In genomic region chr11:109360102-109360501, GRCm38 (mm10) we compare ENCODE assay signal across 18 mouse cellular contexts. TPM values are rescaled to one million over a fixed set of nuclear protein-coding genes. Genes with fewer than 3 reads are reported as not detected.
DNase-seq lines count a peak whose midpoint lies in the region; ATAC-seq and TF ChIP-seq lines count a peak whose summit lies in the region.
"Had no signal": no experiment of that assay in that cellular context is flagged by ENCODE, and none has a peak within 500 bp of the region (broad histone marks: within the 10 kb centered on the region; RNA-seq: fewer than 3 reads in every experiment).

No protein-coding gene starts in this region.

- no peak for TF ChIP-seq CTCF in stomach, postnatal 0 days (IDR thresholded peaks at IDR 0.05; ENCODE audit: low read depth)

- no peaks in the 10 kb centered on the region for H3K27me3 ChIP-seq in midbrain, embryonic 15.5 days (replicated peaks)
- no peaks in the 10 kb centered on the region; the same call in 1 of the 2 replicates for H3K27me3 ChIP-seq in midbrain, embryonic 11.5 days (ENCODE audit: control insufficient read depth, insufficient read depth, low read length)
- no peaks in the 10 kb centered on the region for H3K27me3 ChIP-seq in embryonic facial prominence, embryonic 15.5 days
- no peaks in the 10 kb centered on the region for H3K27me3 ChIP-seq in stomach, postnatal 0 days (ENCODE audit: control insufficient read depth, insufficient read depth, low read length)
- H3K27me3 ChIP-seq: embryonic facial prominence, embryonic 12.5 days; lung, embryonic 15.5 days; neural tube, embryonic 12.5 days had no signal

- H3K9ac ChIP-seq in midbrain, embryonic 15.5 days, result no peak overlapping the region
- H3K9ac ChIP-seq in midbrain, embryonic 11.5 days (ENCODE audit: low read length), result no peak overlapping the region
- H3K9ac ChIP-seq in embryonic facial prominence, embryonic 15.5 days, result no peak overlapping the region
- H3K9ac ChIP-seq in stomach, postnatal 0 days (ENCODE audit: low read length), result no peak overlapping the region
- H3K9ac ChIP-seq: embryonic facial prominence, embryonic 12.5 days; lung, embryonic 15.5 days; neural tube, embryonic 12.5 days had no signal

- H3K4me1 ChIP-seq in midbrain, embryonic 15.5 days, result peaks cover 39% of the 10 kb centered on the region
- H3K4me1 ChIP-seq in midbrain, embryonic 11.5 days (ENCODE audit: control insufficient read depth, insufficient read depth, low read length), result peaks cover 24% of the 10 kb centered on the region
- H3K4me1 ChIP-seq in embryonic facial prominence, embryonic 15.5 days, result peaks cover 45% of the 10 kb centered on the region
- H3K4me1 ChIP-seq in stomach, postnatal 0 days (replicated peaks; ENCODE audit: control insufficient read depth, insufficient read depth), result peaks cover 24% of the 10 kb centered on the region

- intact Hi-C loops in heart, postnatal 25 days (cut with DNase I), result no loop called here

- no peaks in the 10 kb centered on the region for H3K36me3 ChIP-seq in midbrain, embryonic 15.5 days (replicated peaks)
- no peaks in the 10 kb centered on the region for H3K36me3 ChIP-seq in midbrain, embryonic 11.5 days (ENCODE audit: control insufficient read depth, insufficient read depth, low read length)
- no peaks in the 10 kb centered on the region for H3K36me3 ChIP-seq in embryonic facial prominence, embryonic 15.5 days
- no peaks in the 10 kb centered on the region for H3K36me3 ChIP-seq in stomach, postnatal 0 days (ENCODE audit: control insufficient read depth, insufficient read depth, low read length)
- H3K36me3 ChIP-seq: embryonic facial prominence, embryonic 12.5 days; lung, embryonic 15.5 days; neural tube, embryonic 12.5 days had no signal

- H3K4me3 ChIP-seq in midbrain, embryonic 15.5 days, result no peak overlapping the region
- H3K4me3 ChIP-seq in midbrain, embryonic 11.5 days (ENCODE audit: low read depth, low read length), result no peak overlapping the region
- no peak overlapping the region for H3K4me3 ChIP-seq in embryonic facial prominence, embryonic 15.5 days (replicated peaks)
- no peak overlapping the region for H3K4me3 ChIP-seq in stomach, postnatal 0 days (ENCODE audit: low read depth, low read length)
- H3K4me3 ChIP-seq: embryonic facial prominence, embryonic 12.5 days; lung, embryonic 15.5 days; neural tube, embryonic 12.5 days had no signal

- peak; percentile 88 for DNase-seq in heart, adult 11 months
- no peak for DNase-seq in heart, postnatal 25 days (ENCODE audit: low spot score)
- DNase-seq in midbrain, embryonic 11.5 days (ENCODE audit: low spot score, missing footprints), result no peak
- DNase-seq in stomach, postnatal 0 days (ENCODE audit: low spot score), result peak; percentile 11
- DNase-seq in right cerebral cortex, postnatal 25 days, result no peak
- DNase-seq: adrenal gland, adult 2 months; cerebellum, postnatal 14 days; gastrocnemius, postnatal 36 days; spleen, adult 18-20 months had no signal

- no peaks in the 10 kb centered on the region for H3K9me3 ChIP-seq in midbrain, embryonic 15.5 days
- H3K9me3 ChIP-seq in midbrain, embryonic 11.5 days (ENCODE audit: control insufficient read depth, low read length), result no peaks in the 10 kb centered on the region
- H3K9me3 ChIP-seq in embryonic facial prominence, embryonic 15.5 days (replicated peaks), result no peaks in the 10 kb centered on the region
- H3K9me3 ChIP-seq in stomach, postnatal 0 days (ENCODE audit: control insufficient read depth, low read length), result no peaks in the 10 kb centered on the region
- H3K9me3 ChIP-seq: embryonic facial prominence, embryonic 12.5 days; lung, embryonic 15.5 days; neural tube, embryonic 12.5 days had no signal

- WGBS in midbrain, embryonic 15.5 days, result 84% methylated on average over 6 of the region's 6 CpGs
- 90% methylated on average over 6 of the region's 6 CpGs for WGBS in midbrain, embryonic 11.5 days
- 70% methylated on average over 6 of the region's 6 CpGs for WGBS in embryonic facial prominence, embryonic 15.5 days
- WGBS in stomach, postnatal 0 days, result 72% methylated on average over 6 of the region's 6 CpGs

- peak overlapping the region; percentile 53 for H3K27ac ChIP-seq in midbrain, embryonic 15.5 days
- no peak overlapping the region for H3K27ac ChIP-seq in midbrain, embryonic 11.5 days (ENCODE audit: low read depth, low read length)
- peak overlapping the region; percentile 96 for H3K27ac ChIP-seq in embryonic facial prominence, embryonic 15.5 days (replicated peaks)
- peak overlapping the region; percentile 88 for H3K27ac ChIP-seq in stomach, postnatal 0 days (replicated peaks)
- H3K27ac ChIP-seq: neural tube, embryonic 12.5 days had no signal

- no peak for ATAC-seq in midbrain, embryonic 15.5 days (replicated peaks)
- no peak for ATAC-seq in midbrain, embryonic 11.5 days (ENCODE audit: low FRiP score)
- no peak for ATAC-seq in embryonic facial prominence, embryonic 15.5 days (ENCODE audit: insufficient number of reproducible peaks, low FRiP score, low TSS enrichment, low read depth)
- no peak for ATAC-seq in stomach, postnatal 0 days (ENCODE audit: low FRiP score, low TSS enrichment)

- TF ChIP-seq EP300 in stomach, postnatal 0 days (optimal IDR thresholded peaks at IDR 0.05), result no peak

- no peak overlapping the region for H3K4me2 ChIP-seq in midbrain, embryonic 15.5 days
- no peak overlapping the region for H3K4me2 ChIP-seq in midbrain, embryonic 11.5 days
- H3K4me2 ChIP-seq in embryonic facial prominence, embryonic 15.5 days (replicated peaks), result peak overlapping the region; percentile 15
- H3K4me2 ChIP-seq in stomach, postnatal 0 days (replicated peaks; ENCODE audit: low read depth), result 0 out of 2 replicates have a peak overlapping the region, but pooled peaks have one; percentile 18
- H3K4me2 ChIP-seq: embryonic facial prominence, embryonic 12.5 days; liver, embryonic 11.5 days; lung, embryonic 15.5 days; neural tube, embryonic 12.5 days had no signal

RNA-seq across cellular contexts. Expression of gene Gna13, which starts 2.5 kb away (rescaled TPM):
- 10 to 100 TPM; 30.3 to 30.6 TPM for total RNA-seq in heart, postnatal 25 days (2021)
- 17.3 and 17.4 TPM in 2 replicates for polyA plus RNA-seq in midbrain, embryonic 15.5 days (2015; fragmentation: Nextera tagmentation; extraction: Ambion mirVana)
- polyA plus RNA-seq in midbrain, embryonic 11.5 days (2014; fragmentation: Nextera tagmentation; extraction: Ambion mirVana), result 19.4 and 20.4 TPM in 2 replicates
- polyA plus RNA-seq in embryonic facial prominence, embryonic 15.5 days (2015; fragmentation: Nextera tagmentation; extraction: Ambion mirVana), result 24.8 and 25.6 TPM in 2 replicates
- polyA plus RNA-seq in stomach, postnatal 0 days (2015; fragmentation: Nextera tagmentation; extraction: Ambion mirVana), result 46.5 and 49.5 TPM in 2 replicates

RNA-seq across cellular contexts. Expression of gene 9930022D16Rik, which starts 53.6 kb away (rescaled TPM):
- total RNA-seq in heart, postnatal 25 days (2021), result not detected
- polyA plus RNA-seq in midbrain, embryonic 15.5 days (2015; fragmentation: Nextera tagmentation; extraction: Ambion mirVana), result not detected in 2 replicates
- not detected in 2 replicates for polyA plus RNA-seq in midbrain, embryonic 11.5 days (2014; fragmentation: Nextera tagmentation; extraction: Ambion mirVana)
- polyA plus RNA-seq in embryonic facial prominence, embryonic 15.5 days (2015; fragmentation: Nextera tagmentation; extraction: Ambion mirVana), result not detected in 2 replicates
- polyA plus RNA-seq in stomach, postnatal 0 days (2015; fragmentation: Nextera tagmentation; extraction: Ambion mirVana), result not detected in 2 replicates
- total RNA-seq: adrenal gland, adult 2 months; gastrocnemius, postnatal 36 days had no signal
- polyA plus RNA-seq: adrenal gland, adult 2 months; brain, embryonic 14.5 days; embryonic facial prominence, embryonic 12.5 days; heart, embryonic 14.5 days; kidney, embryonic 14.5 days; liver, embryonic 11.5 days; lung, embryonic 15.5 days; neural tube, embryonic 12.5 days had no signal

Comparison
In these comparisons a context has a peak if more than half of its experiments do, and no peak if none do; other contexts are left out.
1. DNase-seq: peak in heart, adult 11 months (single experiment) and stomach, postnatal 0 days (single experiment); none in heart, postnatal 25 days (single experiment), midbrain, embryonic 11.5 days (single experiment) and right cerebral cortex, postnatal 25 days (single experiment).
2. H3K4me2 ChIP-seq: peak in embryonic facial prominence, embryonic 15.5 days (single experiment) and stomach, postnatal 0 days (single experiment); none in midbrain, embryonic 15.5 days (single experiment) and midbrain, embryonic 11.5 days (single experiment).